Mouse (Mus musculus): Measurements from ENCODE around the gene Unc5a.
A peak's percentile ranks its signal among the peaks of the same experiment; 100 is the strongest.

Gene Unc5a

GRCm38 (mm10) chr13:54948531-54949493 lies at the start of gene Unc5a:
TSS of gene Unc5a (plus strand) at chr13:54949411.
- peak; percentile 37 for DNase-seq (ENCODE audit: low read depth, low spot score)

- DNase-seq (ENCODE audit: low read depth, low spot score) = no peak
Measured at GRCm38 (mm10) chr13:54912053-54912452, 37.2 kb upstream of the Unc5a start.

DNA sequence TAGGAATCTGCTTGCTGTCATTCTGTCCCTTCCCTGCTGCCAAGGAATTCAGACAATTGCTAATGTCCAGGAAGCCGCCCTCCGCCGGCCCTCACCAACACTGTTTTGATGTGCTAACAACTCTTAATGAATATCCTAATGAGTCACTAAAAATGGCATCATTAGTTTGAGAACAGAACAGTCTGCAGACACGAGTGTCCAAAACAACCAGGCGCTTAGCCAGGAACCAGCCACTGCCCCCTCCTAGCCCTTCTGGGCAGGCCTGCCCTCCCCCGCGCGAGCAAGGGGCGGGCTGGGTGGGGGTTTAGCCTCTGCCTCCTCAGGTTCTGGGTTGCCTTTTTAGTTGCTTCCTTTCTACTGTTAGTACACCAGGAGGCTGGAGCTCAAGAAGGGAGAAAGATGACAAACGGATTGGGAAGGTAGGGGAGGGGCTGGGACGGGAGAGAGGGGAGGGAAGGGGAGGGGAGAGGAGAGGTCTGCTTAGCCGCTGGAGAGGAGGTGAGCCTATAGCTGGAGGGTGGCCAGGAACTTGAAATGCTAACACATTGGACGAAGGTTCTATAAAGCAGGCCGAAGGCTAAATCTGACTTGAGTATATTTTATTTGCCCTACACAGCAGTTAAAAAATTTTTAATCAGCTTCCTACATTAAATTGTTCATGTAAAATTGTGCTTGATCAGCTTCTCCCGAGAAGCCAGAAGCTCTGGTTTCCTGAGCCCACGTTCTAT lies 36.2 kb upstream of the Unc5a start:
- no peak for DNase-seq (ENCODE audit: low read depth, low spot score)

DNA sequence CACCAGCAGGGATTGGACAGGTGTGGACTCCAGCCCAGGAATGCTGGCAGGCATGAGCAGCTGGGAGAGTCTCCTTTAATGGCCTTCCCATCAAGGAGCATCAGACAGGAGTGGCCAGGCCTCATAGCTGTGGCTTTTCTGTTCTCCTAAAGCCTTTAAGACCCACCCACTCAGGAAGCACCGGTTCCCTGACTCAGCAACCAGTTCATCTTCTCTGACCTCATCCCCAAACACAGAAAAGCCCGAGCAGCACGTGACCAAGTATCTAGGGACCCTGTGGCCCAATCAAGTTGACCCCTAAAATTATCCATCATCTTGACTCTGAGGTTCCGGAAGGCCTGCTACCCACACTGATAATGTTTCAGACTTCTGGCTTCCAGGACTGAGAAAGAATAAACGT lies 32.6 kb upstream of the Unc5a start:
- no peak for DNase-seq (ENCODE audit: low read depth, low spot score)

DNA sequence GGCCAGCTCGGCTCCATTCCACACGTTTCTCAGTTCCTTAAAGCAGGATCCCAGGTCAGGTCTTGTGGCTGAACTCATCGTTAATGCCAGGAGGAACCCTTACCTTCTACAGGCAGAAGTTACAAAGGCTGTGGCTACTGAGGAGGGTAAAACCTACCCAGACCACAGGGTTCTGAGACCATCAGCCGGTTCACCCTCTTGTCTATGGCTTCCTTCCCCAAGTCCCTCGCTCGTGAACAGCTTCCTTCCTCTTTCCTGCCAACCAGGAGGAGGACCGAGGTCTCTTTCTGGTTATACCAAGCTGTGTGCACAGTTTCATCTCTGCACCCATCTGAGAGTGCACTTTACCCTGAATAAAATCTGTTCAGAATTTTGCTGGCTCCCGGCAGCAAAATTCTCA lies 30.3 kb upstream of the Unc5a start:
- DNase-seq (ENCODE audit: low read depth, low spot score) = no peak

GRCm38 (mm10) chr13:54919666-54920065 lies 29.5 kb upstream of the Unc5a start:
- no peak for DNase-seq (ENCODE audit: low read depth, low spot score)

DNA sequence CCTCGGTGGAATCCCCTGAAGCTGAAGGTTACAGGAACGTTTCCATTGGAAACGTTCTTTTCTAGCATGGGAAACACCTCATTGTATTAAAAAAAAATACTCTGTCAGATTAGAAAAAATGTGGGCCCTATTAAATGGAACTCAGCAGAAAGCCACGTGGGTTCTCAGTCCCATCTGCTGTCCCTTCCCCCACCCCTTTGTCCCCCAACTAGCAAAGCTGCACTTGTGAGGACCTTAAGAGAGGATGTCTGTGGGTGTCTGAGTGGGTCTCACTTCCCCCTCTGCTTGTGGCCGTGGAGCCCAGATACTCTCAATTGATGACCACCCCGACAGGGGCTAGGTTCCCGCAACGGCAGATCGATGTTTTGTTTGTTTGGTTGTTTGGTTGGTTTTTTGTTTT lies 27.5 kb upstream of the Unc5a start:
- DNase-seq (ENCODE audit: low read depth, low spot score) = no peak

GRCm38 (mm10) chr13:54923705-54924104 lies 25.5 kb upstream of the Unc5a start:
- DNase-seq (ENCODE audit: low read depth, low spot score) = no peak

GRCm38 (mm10) chr13:54925466-54925865 lies 23.7 kb upstream of the Unc5a start:
- DNase-seq (ENCODE audit: low read depth, low spot score) = no peak

DNA sequence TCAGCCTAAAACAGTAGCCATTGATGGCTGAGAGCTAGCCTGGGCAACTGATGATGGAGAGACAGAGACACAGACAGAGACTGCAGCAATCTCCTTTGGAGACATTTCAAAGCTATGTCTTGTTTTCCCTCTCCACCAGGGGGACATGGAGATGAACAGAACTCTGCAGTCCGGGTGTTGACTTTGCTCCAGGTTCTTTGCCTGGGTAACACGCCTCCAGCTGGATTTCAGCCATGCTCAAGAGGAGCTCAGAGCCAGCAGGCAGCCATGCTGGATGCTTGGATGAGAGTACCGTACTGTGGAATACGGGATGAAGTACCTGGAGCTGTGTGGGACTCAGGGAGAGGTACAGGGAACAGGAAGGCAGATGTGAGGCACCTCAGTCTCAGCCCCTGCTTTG lies 22.6 kb upstream of the Unc5a start:
- DNase-seq (ENCODE audit: low read depth, low spot score) = no peak

- no peak for DNase-seq (ENCODE audit: low read depth, low spot score)
Measured at GRCm38 (mm10) chr13:54930123-54930522, 19.1 kb upstream of the Unc5a start.

DNA sequence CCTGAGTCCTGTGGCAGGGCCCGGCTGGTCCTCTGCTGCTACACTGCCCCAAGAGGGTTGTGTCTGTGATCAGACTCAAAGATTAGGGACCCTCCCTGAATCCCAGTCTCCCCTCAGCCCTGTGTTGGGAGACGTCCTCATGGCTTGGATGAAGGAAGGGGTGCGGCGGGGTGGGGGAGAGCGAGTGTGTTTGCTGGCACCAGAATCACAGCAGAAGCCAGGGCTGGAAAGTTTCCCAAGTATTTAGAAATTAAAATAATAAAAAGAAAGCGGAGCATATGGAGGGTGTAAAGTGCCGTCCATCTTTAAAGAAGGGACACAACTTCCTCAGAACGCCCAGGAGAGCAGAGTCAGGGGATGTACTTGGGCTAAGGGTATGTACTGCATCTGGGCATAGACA lies 14.3 kb upstream of the Unc5a start:
- no peak for DNase-seq (ENCODE audit: low read depth, low spot score)

DNA sequence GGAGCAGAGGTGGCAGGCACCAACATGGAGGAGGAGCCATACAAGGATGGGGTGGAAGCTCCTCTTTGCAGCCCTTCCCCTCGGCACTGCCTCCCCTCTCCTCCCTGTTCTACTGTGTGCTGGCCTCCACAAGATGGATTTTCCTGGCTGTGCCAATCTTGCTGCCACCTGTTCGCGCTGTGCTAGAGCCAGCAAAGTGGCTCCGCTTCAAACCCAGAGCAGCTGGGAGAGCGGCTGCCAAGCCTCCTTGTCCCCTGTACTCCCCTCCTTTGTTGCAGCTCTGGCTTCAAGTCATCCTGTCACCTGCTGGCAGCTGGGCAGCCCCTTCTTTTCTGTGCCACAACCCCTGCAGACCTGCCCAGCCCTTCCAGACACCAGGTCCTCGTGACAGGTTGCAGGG lies 13.0 kb upstream of the Unc5a start:
- DNase-seq (ENCODE audit: low read depth, low spot score) = no peak

- DNase-seq (ENCODE audit: low read depth, low spot score) = no peak
Measured at GRCm38 (mm10) chr13:54937885-54938284, 11.3 kb upstream of the Unc5a start.

- DNase-seq (ENCODE audit: low read depth, low spot score) = no peak
Measured at GRCm38 (mm10) chr13:54938493-54938892, 10.7 kb upstream of the Unc5a start.

- DNase-seq (ENCODE audit: low read depth, low spot score) = no peak
Measured at GRCm38 (mm10) chr13:54944411-54945157, 4.6 kb upstream of the Unc5a start.

DNA sequence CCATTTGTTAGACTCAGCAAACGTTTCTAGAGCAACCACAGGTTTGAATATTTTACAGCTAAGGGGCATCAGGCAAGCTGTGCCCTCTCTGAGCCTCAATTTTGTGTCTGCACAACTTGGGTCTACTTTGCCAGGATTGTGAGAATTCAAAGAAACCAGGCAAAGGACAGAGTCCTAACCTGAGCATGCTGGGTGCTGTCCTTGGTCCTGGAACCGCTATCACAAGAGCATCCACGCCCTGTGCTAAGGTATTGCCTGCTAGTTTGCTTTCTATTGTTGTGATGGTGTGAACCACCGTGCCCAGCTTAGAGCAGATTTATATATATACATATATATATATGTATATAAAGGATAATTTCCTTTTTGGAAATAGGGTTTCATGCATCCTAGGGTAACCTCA lies 3.9 kb upstream of the Unc5a start:
- DNase-seq (ENCODE audit: low read depth, low spot score) = peak; percentile 57

DNA sequence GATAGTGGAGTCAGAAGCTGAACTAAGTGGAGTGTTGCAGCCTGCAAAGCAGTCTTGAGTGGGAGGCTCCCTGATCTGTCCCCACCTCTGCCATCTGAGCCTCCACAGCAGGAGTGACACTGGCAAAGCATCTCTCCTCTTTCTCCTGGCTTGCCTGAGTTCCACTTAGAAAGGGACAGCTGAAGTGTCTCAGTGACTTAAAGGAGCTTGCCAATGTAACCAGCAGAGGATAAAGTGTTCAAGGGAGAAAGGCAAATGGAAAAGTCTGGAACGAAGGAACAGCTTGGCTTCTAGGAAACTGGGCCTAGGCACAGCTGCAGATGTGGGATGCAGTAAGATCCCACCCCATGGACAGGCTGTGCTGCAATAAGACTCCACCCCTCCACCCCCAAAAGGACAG lies 2.8 kb upstream of the Unc5a start:
- DNase-seq (ENCODE audit: low read depth, low spot score) = no peak

- no peak for DNase-seq (ENCODE audit: low read depth, low spot score)
Measured at GRCm38 (mm10) chr13:54949592-54949991, 381 bp downstream of the Unc5a start.

DNA sequence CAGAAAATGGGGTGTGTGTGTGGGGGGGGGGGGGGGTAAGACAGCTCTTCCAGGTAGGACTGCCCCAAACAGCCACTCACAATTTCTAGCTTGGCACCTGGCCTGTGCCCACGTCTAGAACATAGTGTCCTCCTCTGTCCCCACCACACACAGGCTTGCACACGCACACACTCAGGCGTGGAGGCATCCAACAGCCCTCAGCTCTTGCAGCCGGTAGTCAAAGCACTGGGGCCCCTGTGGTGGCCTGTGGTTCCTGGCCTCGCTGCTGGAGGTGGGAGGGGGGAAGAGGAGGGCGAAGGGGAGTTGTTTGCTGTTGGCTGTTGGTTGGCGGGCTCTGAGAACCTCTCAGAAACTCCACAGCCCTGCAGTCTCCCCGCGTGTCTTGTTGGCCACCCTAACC lies 920 bp downstream of the Unc5a start:
- no peak for DNase-seq (ENCODE audit: low read depth, low spot score)

DNA sequence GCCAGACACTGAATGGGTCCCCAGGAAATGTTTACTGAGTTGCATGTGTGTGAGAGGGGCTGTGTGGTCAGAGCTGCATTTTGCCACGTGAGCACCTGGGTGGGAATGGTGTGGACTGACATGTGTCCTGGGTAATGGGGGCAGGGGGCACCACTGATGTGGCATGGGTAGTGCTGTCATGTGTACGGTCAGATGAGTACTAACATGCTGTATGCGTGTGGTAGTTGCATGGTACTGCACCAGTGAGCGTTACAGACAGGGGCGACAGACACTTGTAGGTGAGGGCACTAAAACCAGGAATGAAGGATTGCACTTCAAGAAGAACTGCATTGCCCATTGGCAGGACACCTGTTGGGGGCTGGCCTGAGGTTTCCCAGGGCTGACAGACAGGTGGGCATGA lies 2.0 kb downstream of the Unc5a start:
- no peak for DNase-seq (ENCODE audit: low read depth, low spot score)

- no peak for DNase-seq (ENCODE audit: low read depth, low spot score)
Measured at GRCm38 (mm10) chr13:54954745-54955144, 5.5 kb downstream of the Unc5a start.
